Mouse (Mus musculus) hindbrain, embryonic 16.5 days (tissue): Measurements from ENCODE around the gene Srgap3. TPM values are rescaled to one million over a fixed set of nuclear protein-coding genes. Genes with fewer than 3 reads are reported as not detected.
A peak's percentile ranks its signal among the peaks of the same experiment; 100 is the strongest.

Experiments
- ATAC-seq: fragments of 200-750 bp; cut with Nextera tagmentation; 2 replicates; pipeline ENCODE4 v1.8.0; 2017; ENCODE audit warnings: moderate TSS enrichment, moderate library complexity
- H3K27ac ChIP-seq: fragments of 300-500 bp; sonication (generic); 2 replicates; pipeline ENCODE4 v1.5.1; 2014; ENCODE audit warnings: low read depth, mild to moderate bottlenecking, control low read depth, low read length, moderate library complexity
- H3K27me3 ChIP-seq: fragments of 300-500 bp; sonication (generic); replicated peaks from 2 replicates; pipeline ENCODE4 v1.6.1; 2014; ENCODE audit warnings: low read length; ENCODE audit not compliant: control insufficient read depth, insufficient read depth
- H3K36me3 ChIP-seq: fragments of 300-500 bp; sonication (generic); 2 replicates; pipeline ENCODE4 v1.6.1; 2014; ENCODE audit warnings: mild to moderate bottlenecking, low read length, moderate library complexity, mixed read lengths; ENCODE audit not compliant: control insufficient read depth, insufficient read depth
- H3K4me1 ChIP-seq: fragments of 300-500 bp; sonication (generic); 2 replicates; pipeline ENCODE4 v1.6.1; 2014; ENCODE audit warnings: low read depth, low read length; ENCODE audit not compliant: control insufficient read depth, insufficient read depth
- H3K4me2 ChIP-seq: fragments of 300-500 bp; sonication (generic); 2 replicates; pipeline ENCODE4 v1.6.1; 2014; ENCODE audit warnings: mild to moderate bottlenecking, low read length, control low read depth, moderate library complexity
- H3K4me3 ChIP-seq: fragments of 300-500 bp; sonication (generic); 2 replicates; pipeline ENCODE4 v1.5.1; 2014; ENCODE audit warnings: mild to moderate bottlenecking, low read length, control low read depth, moderate library complexity
- H3K9ac ChIP-seq: fragments of 300-500 bp; sonication (generic); 2 replicates; pipeline ENCODE4 v1.6.1; 2014; ENCODE audit warnings: low read depth, mild to moderate bottlenecking, control low read depth, low read length, moderate library complexity
- H3K9me3 ChIP-seq: fragments of 300-500 bp; sonication (generic); 2 replicates; pipeline ENCODE4 v1.6.1; 2014; ENCODE audit warnings: mild to moderate bottlenecking, low read length, moderate library complexity; ENCODE audit not compliant: control insufficient read depth
- WGBS: fragments of 180-500 bp; shearing (Covaris S2); extraction: QIAGEN DNeasy Blood & Tissue Kit; methylation state at CpG from one replicate; pipeline ENCODE4 v1.1.7; 2014; 5-methylcytosine and 5-hydroxymethylcytosine counted together
- polyA plus RNA-seq: library from polyadenylated mRNA; unstranded; fragments of >200 nt; fragmentation: Nextera tagmentation; extraction: Ambion mirVana; gene quantifications from 2 replicates; pipeline ENCODE4 v1.2.1, GENCODE M21; 2015

The Srgap3 gene
- polyA plus RNA-seq, 1 experiment from 2014 or later = 27.0 TPM

GRCm38 (mm10) chr6:112741766-112742165 lies 205.3 kb downstream of the Srgap3 start:
- H3K9ac ChIP-seq = no peak overlapping the region
- no peak overlapping the region for H3K4me2 ChIP-seq
- no peaks in the 10 kb centered on the region for H3K9me3 ChIP-seq
- H3K27me3 ChIP-seq = no peaks in the 10 kb centered on the region
- ATAC-seq = no peak
- no peak overlapping the region for H3K27ac ChIP-seq
- peaks cover 32% of the 10 kb centered on the region for H3K36me3 ChIP-seq
- no peak overlapping the region for H3K4me3 ChIP-seq
- H3K4me1 ChIP-seq = no peaks in the 10 kb centered on the region
- 90% methylated on average over 5 of the region's 5 CpGs for WGBS

GRCm38 (mm10) chr6:112739635-112740034 lies 207.4 kb downstream of the Srgap3 start:
- WGBS = 93% methylated on average over 3 of the region's 3 CpGs
- ATAC-seq = no peak
- H3K4me2 ChIP-seq = no peak overlapping the region
- H3K9me3 ChIP-seq = no peaks in the 10 kb centered on the region
- H3K4me3 ChIP-seq = no peak overlapping the region
- H3K9ac ChIP-seq = no peak overlapping the region
- no peaks in the 10 kb centered on the region for H3K27me3 ChIP-seq
- H3K27ac ChIP-seq = no peak overlapping the region
- no peaks in the 10 kb centered on the region for H3K4me1 ChIP-seq
- H3K36me3 ChIP-seq = peaks cover 36% of the 10 kb centered on the region

GRCm38 (mm10) chr6:112738924-112739323 lies 208.1 kb downstream of the Srgap3 start:
- H3K4me1 ChIP-seq = no peaks in the 10 kb centered on the region
- ATAC-seq = no peak
- H3K4me2 ChIP-seq = no peak overlapping the region
- peaks cover 38% of the 10 kb centered on the region for H3K36me3 ChIP-seq
- no peaks in the 10 kb centered on the region for H3K9me3 ChIP-seq
- no peak overlapping the region for H3K4me3 ChIP-seq
- H3K27me3 ChIP-seq = no peaks in the 10 kb centered on the region
- no peak overlapping the region for H3K27ac ChIP-seq
- no peak overlapping the region for H3K9ac ChIP-seq
- 83% methylated on average over 6 of the region's 6 CpGs for WGBS

- no peak overlapping the region for H3K9ac ChIP-seq
- H3K27ac ChIP-seq = peak overlapping the region; percentile 53; the same call in 1 of the 2 replicates
- no peaks in the 10 kb centered on the region for H3K9me3 ChIP-seq
- no peaks in the 10 kb centered on the region for H3K27me3 ChIP-seq
- ATAC-seq = 0 out of 2 replicates have a peak, but pooled peaks have one; percentile 55
- H3K36me3 ChIP-seq = peaks cover 42% of the 10 kb centered on the region
- H3K4me2 ChIP-seq = no peak overlapping the region
- WGBS = 82% methylated on average over 3 of the region's 3 CpGs
- no peaks in the 10 kb centered on the region for H3K4me1 ChIP-seq
- no peak overlapping the region for H3K4me3 ChIP-seq
These were observed 210.6 kb downstream of the Srgap3 start for GRCm38 (mm10) chr6:112736471-112736870.

- Histone ChIP-seq H3K9ac (no peak overlapping the region), H3K27me3 (no peaks in the 10 kb centered on the region), H3K4me2 (no peak overlapping the region), H3K36me3 (peaks cover 50% of the 10 kb centered on the region), H3K27ac (no peak overlapping the region), H3K4me1 (no peaks in the 10 kb centered on the region), H3K9me3 (no peaks in the 10 kb centered on the region), H3K4me3 (no peak overlapping the region)
- ATAC-seq = no peak
- WGBS = 81% methylated on average over 2 of the region's 2 CpGs
These were observed 212.0 kb downstream of the Srgap3 start for GRCm38 (mm10) chr6:112735054-112735453.

GRCm38 (mm10) chr6:112733942-112734341 lies 213.1 kb downstream of the Srgap3 start:
- peaks cover 42% of the 10 kb centered on the region for H3K36me3 ChIP-seq
- H3K4me3 ChIP-seq = no peak overlapping the region
- no peaks in the 10 kb centered on the region for H3K9me3 ChIP-seq
- H3K4me2 ChIP-seq = no peak overlapping the region
- H3K9ac ChIP-seq = no peak overlapping the region
- no peaks in the 10 kb centered on the region; the same call in 1 of the 2 replicates for H3K4me1 ChIP-seq
- no peak for ATAC-seq
- H3K27me3 ChIP-seq = no peaks in the 10 kb centered on the region
- WGBS = 69% methylated on average over 5 of the region's 5 CpGs
- H3K27ac ChIP-seq = no peak overlapping the region

GRCm38 (mm10) chr6:112732434-112732833 lies 214.6 kb downstream of the Srgap3 start:
- H3K27me3 ChIP-seq = no peaks in the 10 kb centered on the region
- no peaks in the 10 kb centered on the region for H3K9me3 ChIP-seq
- no peak overlapping the region for H3K27ac ChIP-seq
- H3K36me3 ChIP-seq = peaks cover 41% of the 10 kb centered on the region
- 90% methylated on average over 3 of the region's 3 CpGs for WGBS
- no peak overlapping the region for H3K4me2 ChIP-seq
- H3K4me1 ChIP-seq = peaks cover 4% of the 10 kb centered on the region
- H3K4me3 ChIP-seq = no peak overlapping the region
- ATAC-seq = no peak
- H3K9ac ChIP-seq = no peak overlapping the region

- H3K4me2 ChIP-seq = no peak overlapping the region
- H3K27ac ChIP-seq = no peak overlapping the region
- 90% methylated on average over 10 of the region's 10 CpGs for WGBS
- H3K9me3 ChIP-seq = no peaks in the 10 kb centered on the region
- no peak overlapping the region for H3K9ac ChIP-seq
- peaks cover 4% of the 10 kb centered on the region for H3K4me1 ChIP-seq
- no peaks in the 10 kb centered on the region for H3K27me3 ChIP-seq
- H3K36me3 ChIP-seq = peaks cover 44% of the 10 kb centered on the region
- H3K4me3 ChIP-seq = no peak overlapping the region
- no peak for ATAC-seq
These were observed 215.7 kb downstream of the Srgap3 start for GRCm38 (mm10) chr6:112731386-112731785.

- H3K27ac ChIP-seq = peak overlapping the region; percentile 17; the same call in 1 of the 2 replicates
- peak overlapping the region; percentile 25; the same call in 1 of the 2 replicates for H3K4me2 ChIP-seq
- peaks cover 32% of the 10 kb centered on the region for H3K36me3 ChIP-seq
- peak; percentile 51 for ATAC-seq
- no peak overlapping the region for H3K9ac ChIP-seq
- H3K4me3 ChIP-seq = no peak overlapping the region
- 6% methylated on average over 17 of the region's 17 CpGs for WGBS
- no peaks in the 10 kb centered on the region for H3K9me3 ChIP-seq
- H3K27me3 ChIP-seq = no peaks in the 10 kb centered on the region
- H3K4me1 ChIP-seq = peaks cover 4% of the 10 kb centered on the region
These were observed 218.2 kb downstream of the Srgap3 start for GRCm38 (mm10) chr6:112728760-112729422.
